ENCODE assay signal across 19 mouse cellular contexts in genomic region chr12:70742836-70743235, GRCm38 (mm10).
DNase-seq lines count a peak whose midpoint lies in the region; ATAC-seq lines count a peak whose summit lies in the region.
"Had no signal": no experiment of that assay in that cellular context is flagged by ENCODE, and none has a peak within 500 bp of the region (broad histone marks: within the 10 kb centered on the region; RNA-seq: fewer than 3 reads in every experiment).

No protein-coding gene starts in this region.

- 43% methylated on average over 3 of the region's 3 CpGs for WGBS in kidney, embryonic 15.5 days

- no peak overlapping the region for H3K27ac ChIP-seq in kidney, embryonic 15.5 days
- H3K27ac ChIP-seq: embryonic facial prominence, embryonic 13.5 days; forebrain, embryonic 12.5 days; heart, embryonic 13.5 days; hindbrain, embryonic 15.5 days had no signal

- H3K4me1 ChIP-seq in kidney, embryonic 15.5 days = no peaks in the 10 kb centered on the region
- H3K4me1 ChIP-seq: forebrain, embryonic 12.5 days; hindbrain, embryonic 15.5 days had no signal

- no peak overlapping the region for H3K4me3 ChIP-seq in kidney, embryonic 15.5 days (replicated peaks)
- H3K4me3 ChIP-seq: embryonic facial prominence, embryonic 13.5 days; forebrain, embryonic 12.5 days; heart, embryonic 13.5 days; hindbrain, embryonic 15.5 days had no signal

- H3K36me3 ChIP-seq in kidney, embryonic 15.5 days = no peaks in the 10 kb centered on the region
- H3K36me3 ChIP-seq: embryonic facial prominence, embryonic 13.5 days; forebrain, embryonic 12.5 days; heart, embryonic 13.5 days; hindbrain, embryonic 15.5 days had no signal

- H3K4me2 ChIP-seq in kidney, embryonic 15.5 days = no peak overlapping the region
- H3K4me2 ChIP-seq: embryonic facial prominence, embryonic 13.5 days; forebrain, embryonic 12.5 days; heart, embryonic 13.5 days; hindbrain, embryonic 15.5 days had no signal

- no peak for ATAC-seq in kidney, embryonic 15.5 days (replicated peaks; ENCODE audit: low FRiP score)
- ATAC-seq: forebrain, embryonic 16.5 days; intestine, embryonic 16.5 days had no signal

- H3K27me3 ChIP-seq in kidney, embryonic 15.5 days = no peaks in the 10 kb centered on the region
- H3K27me3 ChIP-seq: embryonic facial prominence, embryonic 13.5 days; forebrain, embryonic 12.5 days; heart, embryonic 13.5 days; hindbrain, embryonic 15.5 days had no signal

- no peak overlapping the region for H3K9ac ChIP-seq in kidney, embryonic 15.5 days
- H3K9ac ChIP-seq: embryonic facial prominence, embryonic 13.5 days; forebrain, embryonic 12.5 days; heart, embryonic 13.5 days; hindbrain, embryonic 15.5 days had no signal

- H3K9me3 ChIP-seq in kidney, embryonic 15.5 days (replicated peaks) = no peaks in the 10 kb centered on the region; the same call in 1 of the 2 replicates
- H3K9me3 ChIP-seq: embryonic facial prominence, embryonic 13.5 days; forebrain, embryonic 12.5 days; heart, embryonic 13.5 days; hindbrain, embryonic 15.5 days had no signal

- DNase-seq in embryo, embryonic 11 days = peak; percentile 27
- no peak for DNase-seq in embryo, embryonic 10.5 days (ENCODE audit: low spot score)
- DNase-seq in 3T3-L1 (ENCODE audit: low read depth, low spot score) (peak; percentile 29), adipocyte (ENCODE audit: low spot score) (peak; percentile 26)
- peak; percentile 32 for DNase-seq in adrenal gland, postnatal 25 days
- no peak for DNase-seq in frontal cortex, postnatal 10 days (ENCODE audit: low spot score in 2 of 2)
- DNase-seq: cerebellum, adult 18-20 months; cerebellum, adult 9-11 months; cerebellum, postnatal 36 days; gastrocnemius, postnatal 14 days; heart, postnatal 36 days; kidney, adult 2 months had no signal

Comparison
In these comparisons a context has a peak if more than half of its experiments do, and no peak if none do; other contexts are left out.
1. DNase-seq: peak in embryo, embryonic 11 days (single experiment), 3T3-L1 (single experiment), adipocyte (single experiment) and adrenal gland, postnatal 25 days (single experiment); none in embryo, embryonic 10.5 days (single experiment) and frontal cortex, postnatal 10 days (0 of 2).